Mouse (Mus musculus) liver, embryonic 14.5 days (tissue): Measurements from ENCODE around the gene Itga6.

ENCODE experiments used
- CTCF ChIP-seq: IDR thresholded peaks from 2 replicates; pipeline ENCODE4 v1.5.1; 2016; ENCODE audit warnings: antibody characterized with exemption, low read depth, control low read depth
- EP300 ChIP-seq: IDR thresholded peaks from 2 replicates; pipeline ENCODE4 v1.6.1; 2016; ENCODE audit warnings: antibody characterized with exemption, low read depth

DNA sequence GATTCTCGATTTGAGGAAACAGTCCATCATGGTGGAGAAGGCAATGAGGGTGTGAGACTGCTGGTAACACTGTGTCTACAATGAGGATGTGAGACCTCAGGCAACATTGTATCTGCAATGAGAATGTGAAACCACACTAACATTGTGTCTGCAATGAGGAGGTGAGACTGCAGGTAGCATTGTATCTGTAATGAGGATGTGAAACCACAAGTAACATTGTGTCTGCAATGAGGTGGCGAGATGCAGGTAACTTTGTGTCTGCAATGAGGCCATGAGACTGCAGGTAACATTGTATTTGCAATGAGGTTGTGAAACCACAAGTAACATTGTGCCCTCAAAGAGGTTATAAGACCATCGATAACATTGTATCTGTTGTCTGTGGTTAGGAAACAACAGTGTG, 44.1 kb upstream of the Itga6 start:
- no peak for TF ChIP-seq CTCF
- TF ChIP-seq EP300 = no peak
